Mouse (Mus musculus) forebrain, embryonic 12.5 days (tissue): Measurements from ENCODE around the gene Cmtr1. TPM values are rescaled to one million over a fixed set of nuclear protein-coding genes. Genes with fewer than 3 reads are reported as not detected.
"Not testable (repeated sequence)": the region's sequence is repeated elsewhere in the genome, so short reads cannot be mapped to it uniquely, and the experiment has no call there.

Source experiments
- ATAC-seq: fragments of 200-750 bp; cut with Nextera tagmentation; 2 replicates; pipeline ENCODE4 v1.8.0; 2017; ENCODE audit warnings: moderate TSS enrichment; ENCODE audit not compliant: low FRiP score
- H3K27ac ChIP-seq: fragments of 300-500 bp; sonication (generic); 2 replicates; pipeline ENCODE4 v1.5.1; 2016; ENCODE audit warnings: mild to moderate bottlenecking
- H3K27me3 ChIP-seq: fragments of 300-500 bp; sonication (generic); 2 replicates; pipeline ENCODE4 v1.6.1; 2016; ENCODE audit warnings: mild to moderate bottlenecking
- H3K36me3 ChIP-seq: fragments of 300-500 bp; sonication (generic); replicated peaks from 2 replicates; pipeline ENCODE4 v1.6.1; 2016; ENCODE audit warnings: mild to moderate bottlenecking
- H3K4me1 ChIP-seq: fragments of 300-500 bp; sonication (generic); 2 replicates; pipeline ENCODE4 v1.6.1; 2016
- H3K4me2 ChIP-seq: fragments of 300-500 bp; sonication (generic); 2 replicates; pipeline ENCODE4 v1.6.1; 2016; ENCODE audit warnings: mild to moderate bottlenecking, moderate library complexity
- H3K4me3 ChIP-seq: fragments of 300-500 bp; sonication (generic); replicated peaks from 2 replicates; pipeline ENCODE4 v1.5.1; 2016; ENCODE audit warnings: mild to moderate bottlenecking
- H3K9ac ChIP-seq: fragments of 300-500 bp; sonication (generic); 2 replicates; pipeline ENCODE4 v1.6.1; 2016; ENCODE audit warnings: mild to moderate bottlenecking
- H3K9me3 ChIP-seq: fragments of 300-500 bp; sonication (generic); 2 replicates; pipeline ENCODE4 v1.6.1; 2016
- WGBS: fragments of 180-500 bp; shearing (Covaris S2); methylation state at CpG from one replicate; pipeline ENCODE4 v1.1.7; 2016; 5-methylcytosine and 5-hydroxymethylcytosine counted together
- polyA plus RNA-seq: library from polyadenylated mRNA; unstranded; fragments of >200 nt; fragmentation: Nextera tagmentation; extraction: Ambion mirVana; gene quantifications from 2 replicates; pipeline ENCODE4 v1.2.1, GENCODE M21; 2016

Cmtr1 gene
- polyA plus RNA-seq, result 154 and 166 TPM in 2 replicates

- Histone ChIP-seq H3K36me3 (peaks cover 18% of the 10 kb centered on the region), H3K4me3 (peak within 1 kb of the TSS; percentile 96), H3K9me3 (no peaks in the 10 kb centered on the region), H3K4me2 (peak within 1 kb of the TSS; percentile 96), H3K4me1 (peaks cover 14% of the 10 kb centered on the region), H3K27ac (peak within 1 kb of the TSS; percentile 92), H3K9ac (peak within 1 kb of the TSS; percentile 91), H3K27me3 (no peaks in the 10 kb centered on the region)
- ATAC-seq, result peak; percentile 97
- 1% methylated on average over 33 of the region's 41 CpGs for WGBS
Measured at GRCm38 (mm10) chr17:29660076-29660761, at the start of gene Cmtr1. TSS of gene Cmtr1 (plus strand) at chr17:29660595.

GRCm38 (mm10) chr17:29613453-29613852 is 46.9 kb upstream of the Cmtr1 start:
- not testable (repeated sequence) for H3K4me3 ChIP-seq, H3K9ac ChIP-seq, H3K4me2 ChIP-seq, H3K27me3 ChIP-seq, H3K27ac ChIP-seq, ATAC-seq, H3K9me3 ChIP-seq
- Histone ChIP-seq H3K36me3 (peaks cover 14% of the 10 kb centered on the region), H3K4me1 (peaks cover 29% of the 10 kb centered on the region)
- WGBS, result 87% methylated on average over 5 of the region's 5 CpGs

- H3K4me1 ChIP-seq, result peaks cover 29% of the 10 kb centered on the region
- H3K36me3 ChIP-seq, result peaks cover 19% of the 10 kb centered on the region
- peak within 1 kb of the TSS; percentile 87 for H3K4me2 ChIP-seq
- H3K4me3 ChIP-seq, result peak within 1 kb of the TSS; percentile 99
- no peaks in the 10 kb centered on the region for H3K27me3 ChIP-seq
- H3K9ac ChIP-seq, result peak within 1 kb of the TSS; percentile 99
- peak within 1 kb of the TSS; percentile 95 for H3K27ac ChIP-seq
- 1% methylated on average over 52 of the region's 52 CpGs for WGBS
- peak; percentile 94 for ATAC-seq
- no peaks in the 10 kb centered on the region for H3K9me3 ChIP-seq
Measured at GRCm38 (mm10) chr17:29614115-29615023, 46.0 kb upstream of the Cmtr1 start, which contains the start of the genes Rnf8 and Gm28043. TSS of gene Rnf8 (plus strand) at chr17:29614790. TSS of gene Gm28043 (plus strand) at chr17:29614876.

GRCm38 (mm10) chr17:29615024-29615551 is 45.3 kb upstream of the Cmtr1 start:
- Histone ChIP-seq H3K9ac (peak overlapping the region; percentile 99), H3K27ac (peak overlapping the region; percentile 95), H3K27me3 (no peaks in the 10 kb centered on the region), H3K4me2 (peak overlapping the region; percentile 87), H3K4me1 (peaks cover 29% of the 10 kb centered on the region), H3K36me3 (peaks cover 26% of the 10 kb centered on the region), H3K4me3 (peak overlapping the region; percentile 99), H3K9me3 (no peaks in the 10 kb centered on the region)
- under 1% methylated on average over 42 of the region's 43 CpGs for WGBS
- ATAC-seq, result peak; percentile 60

GRCm38 (mm10) chr17:29615616-29616015 is 44.8 kb upstream of the Cmtr1 start:
- Histone ChIP-seq H3K4me3 (peak overlapping the region; percentile 99), H3K27me3 (no peaks in the 10 kb centered on the region), H3K36me3 (peaks cover 29% of the 10 kb centered on the region), H3K9ac (peak overlapping the region; percentile 99), H3K4me1 (peaks cover 29% of the 10 kb centered on the region), H3K4me2 (peak overlapping the region; percentile 87), H3K27ac (peak overlapping the region; percentile 95), H3K9me3 (no peaks in the 10 kb centered on the region)
- WGBS, result 7% methylated on average over 4 of the region's 4 CpGs
- ATAC-seq, result no peak

- Histone ChIP-seq H3K27me3 (no peaks in the 10 kb centered on the region), H3K9ac (no peak overlapping the region), H3K27ac (no peak overlapping the region), H3K4me3 (no peak overlapping the region), H3K36me3 (peaks cover 65% of the 10 kb centered on the region), H3K4me2 (no peak overlapping the region), H3K4me1 (peaks cover 26% of the 10 kb centered on the region), H3K9me3 (no peaks in the 10 kb centered on the region)
- 91% methylated on average over 3 of the region's 3 CpGs for WGBS
- ATAC-seq, result no peak
Measured at GRCm38 (mm10) chr17:29619231-29619630, 41.2 kb upstream of the Cmtr1 start.

GRCm38 (mm10) chr17:29623488-29623887 is 36.9 kb upstream of the Cmtr1 start:
- Histone ChIP-seq H3K27me3 (no peaks in the 10 kb centered on the region), H3K9ac (no peak overlapping the region), H3K36me3 (peaks cover 93% of the 10 kb centered on the region), H3K4me3 (no peak overlapping the region), H3K4me1 (no peaks in the 10 kb centered on the region), H3K27ac (no peak overlapping the region), H3K4me2 (no peak overlapping the region), H3K9me3 (no peaks in the 10 kb centered on the region)
- no peak for ATAC-seq
- WGBS, result 96% methylated on average over 8 of the region's 8 CpGs

GRCm38 (mm10) chr17:29627285-29627684 is 33.1 kb upstream of the Cmtr1 start:
- Histone ChIP-seq H3K4me3 (no peak overlapping the region), H3K27ac (no peak overlapping the region), H3K9ac (no peak overlapping the region), H3K27me3 (no peaks in the 10 kb centered on the region), H3K4me1 (no peaks in the 10 kb centered on the region), H3K36me3 (peaks cover 94% of the 10 kb centered on the region), H3K4me2 (no peak overlapping the region), H3K9me3 (no peaks in the 10 kb centered on the region)
- WGBS, result 95% methylated on average over 9 of the region's 9 CpGs
- ATAC-seq, result no peak

GRCm38 (mm10) chr17:29628946-29629345 is 31.4 kb upstream of the Cmtr1 start:
- H3K9ac ChIP-seq, result no peak overlapping the region
- H3K4me1 ChIP-seq, result no peaks in the 10 kb centered on the region
- no peaks in the 10 kb centered on the region for H3K27me3 ChIP-seq
- peaks cover 89% of the 10 kb centered on the region for H3K36me3 ChIP-seq
- no peak for ATAC-seq
- 89% methylated on average over 5 of the region's 5 CpGs for WGBS
- H3K4me3 ChIP-seq, result no peak overlapping the region
- H3K4me2 ChIP-seq, result no peak overlapping the region
- no peak overlapping the region for H3K27ac ChIP-seq
- no peaks in the 10 kb centered on the region for H3K9me3 ChIP-seq

- H3K4me2 ChIP-seq, result no peak overlapping the region
- no peak overlapping the region for H3K9ac ChIP-seq
- H3K4me1 ChIP-seq, result no peaks in the 10 kb centered on the region
- no peak overlapping the region for H3K27ac ChIP-seq
- no peaks in the 10 kb centered on the region for H3K27me3 ChIP-seq
- peaks cover 89% of the 10 kb centered on the region for H3K36me3 ChIP-seq
- WGBS, result 93% methylated on average over 5 of the region's 5 CpGs
- ATAC-seq, result no peak
- no peaks in the 10 kb centered on the region for H3K9me3 ChIP-seq
- H3K4me3 ChIP-seq, result no peak overlapping the region
Measured at GRCm38 (mm10) chr17:29629620-29630019, 30.8 kb upstream of the Cmtr1 start.

- WGBS, result 95% methylated on average over 11 of the region's 11 CpGs
- H3K27me3 ChIP-seq, result no peaks in the 10 kb centered on the region
- no peak overlapping the region for H3K9ac ChIP-seq
- H3K4me1 ChIP-seq, result no peaks in the 10 kb centered on the region
- no peak for ATAC-seq
- H3K4me2 ChIP-seq, result no peak overlapping the region
- no peaks in the 10 kb centered on the region for H3K9me3 ChIP-seq
- no peak overlapping the region for H3K4me3 ChIP-seq
- H3K27ac ChIP-seq, result no peak overlapping the region
- peaks cover 88% of the 10 kb centered on the region for H3K36me3 ChIP-seq
Measured at GRCm38 (mm10) chr17:29632312-29632711, 28.1 kb upstream of the Cmtr1 start.

GRCm38 (mm10) chr17:29635492-29635891 is 24.9 kb upstream of the Cmtr1 start:
- H3K4me3 ChIP-seq, result no peak overlapping the region
- H3K9ac ChIP-seq, result no peak overlapping the region
- no peaks in the 10 kb centered on the region for H3K4me1 ChIP-seq
- H3K27ac ChIP-seq, result no peak overlapping the region
- no peaks in the 10 kb centered on the region for H3K27me3 ChIP-seq
- H3K4me2 ChIP-seq, result no peak overlapping the region
- WGBS, result 90% methylated on average over 8 of the region's 8 CpGs
- no peak for ATAC-seq
- no peaks in the 10 kb centered on the region for H3K9me3 ChIP-seq
- H3K36me3 ChIP-seq, result peaks cover 89% of the 10 kb centered on the region
